11 mouse cellular contexts compared by ENCODE assay signal in genomic region chr10:79658829-79659228, GRCm38 (mm10). TPM values are rescaled to one million over a fixed set of nuclear protein-coding genes. Genes with fewer than 3 reads are reported as not detected.
DNase-seq lines count a peak whose midpoint lies in the region; ATAC-seq and TF ChIP-seq lines count a peak whose summit lies in the region.
"Had no signal": no experiment of that assay in that cellular context is flagged by ENCODE, and none has a peak within 500 bp of the region (broad histone marks: within the 10 kb centered on the region; RNA-seq: fewer than 3 reads in every experiment).

No protein-coding gene starts in this region.

- no peaks in the 10 kb centered on the region for H3K36me3 ChIP-seq in heart, adult 2 months (ENCODE audit: control insufficient read depth, insufficient read depth, low read length)
- H3K36me3 ChIP-seq in heart, embryonic 11.5 days (ENCODE audit: control insufficient read depth, insufficient read depth, low read length), result no peaks in the 10 kb centered on the region
- H3K36me3 ChIP-seq in embryonic facial prominence, embryonic 10.5 days (replicated peaks), result no peaks in the 10 kb centered on the region
- no peaks in the 10 kb centered on the region for H3K36me3 ChIP-seq in splenic B cell, adult 2 months (ENCODE audit: control insufficient read depth, insufficient read depth, low read length, poor library complexity, severe bottlenecking)

- H3K4me3 ChIP-seq in heart, adult 2 months, result no peak overlapping the region
- H3K4me3 ChIP-seq in heart, embryonic 11.5 days (ENCODE audit: low read depth, low read length), result no peak overlapping the region
- H3K4me3 ChIP-seq in lung, adult 2 months (replicated peaks; ENCODE audit: extremely low read depth, low read depth, low read length), result no peak overlapping the region
- no peak overlapping the region for H3K4me3 ChIP-seq in embryonic facial prominence, embryonic 10.5 days

- DNase-seq in heart, adult 2 months, result no peak
- DNase-seq in lung, postnatal 14 days, result peak; percentile 25
- DNase-seq in lung, adult 2 months, result no peak
- peak; percentile 52 for DNase-seq in embryonic facial prominence, embryonic 10.5 days (ENCODE audit: low spot score)
- peak; percentile 47 for DNase-seq in splenic B cell, adult 2 months (ENCODE audit: low read depth, low spot score)
- no peak for DNase-seq in frontal cortex, postnatal 14 days (ENCODE audit: low spot score in 2 of 2)
- no peak for DNase-seq in layer of hippocampus, adult 9-10 months (ENCODE audit: low spot score)

- no peaks in the 10 kb centered on the region for H3K79me2 ChIP-seq in heart, adult 2 months (replicated peaks; ENCODE audit: control insufficient read depth, insufficient read depth, low read length)

- no peak for TF ChIP-seq POLR2A in heart, adult 2 months (IDR thresholded peaks at IDR 0.05; ENCODE audit: insufficient read depth, low read depth, low read length)
- no peak for TF ChIP-seq POLR2A in lung, adult 2 months (IDR thresholded peaks at IDR 0.05; ENCODE audit: borderline replicate concordance, extremely low read depth, low read depth, low read length)

- peaks cover 2% of the 10 kb centered on the region; the same call in 1 of the 2 replicates for H3K27me3 ChIP-seq in heart, adult 2 months (ENCODE audit: control insufficient read depth, insufficient read depth, low read length)
- peaks cover 11% of the 10 kb centered on the region for H3K27me3 ChIP-seq in heart, embryonic 11.5 days (ENCODE audit: control insufficient read depth, insufficient read depth, low read length)
- peaks cover 7% of the 10 kb centered on the region; the same call in 1 of the 2 replicates for H3K27me3 ChIP-seq in embryonic facial prominence, embryonic 10.5 days (replicated peaks; ENCODE audit: low read depth, poor library complexity, severe bottlenecking)
- H3K27me3 ChIP-seq in splenic B cell, adult 2 months (ENCODE audit: control insufficient read depth, insufficient read depth, low read length, poor library complexity, severe bottlenecking), result no peaks in the 10 kb centered on the region; the same call in 1 of the 2 replicates

- no peaks in the 10 kb centered on the region for H3K4me1 ChIP-seq in heart, adult 2 months (ENCODE audit: control insufficient read depth, insufficient read depth, low read length)
- no peaks in the 10 kb centered on the region for H3K4me1 ChIP-seq in heart, embryonic 11.5 days (ENCODE audit: control insufficient read depth, insufficient read depth, low read length)
- H3K4me1 ChIP-seq in lung, adult 2 months (ENCODE audit: control insufficient read depth, insufficient read depth, low read length), result no peaks in the 10 kb centered on the region
- peaks cover 16% of the 10 kb centered on the region for H3K4me1 ChIP-seq in embryonic facial prominence, embryonic 10.5 days

- ATAC-seq in heart, embryonic 11.5 days (replicated peaks; ENCODE audit: insufficient number of reproducible peaks, low FRiP score, low TSS enrichment), result no peak

- TF ChIP-seq CTCF in heart, adult 2 months (IDR thresholded peaks at IDR 0.05), result peak; percentile 37
- TF ChIP-seq CTCF in lung, adult 2 months (IDR thresholded peaks at IDR 0.05; ENCODE audit: insufficient read depth, low read length), result no peak

- TF ChIP-seq EP300 in heart, adult 2 months (IDR thresholded peaks at IDR 0.05; ENCODE audit: insufficient read depth, low read depth, low read length), result no peak

- no peaks in the 10 kb centered on the region for H3K9me3 ChIP-seq in heart, embryonic 11.5 days (replicated peaks; ENCODE audit: control insufficient read depth, low read length)
- H3K9me3 ChIP-seq in embryonic facial prominence, embryonic 10.5 days, result no peaks in the 10 kb centered on the region

- H3K4me2 ChIP-seq in heart, embryonic 11.5 days, result no peak overlapping the region

- 21% methylated on average over 4 of the region's 4 CpGs for WGBS in heart, adult 2 months
- WGBS in heart, embryonic 11.5 days (ENCODE audit: insufficient replicate concordance), result 13% methylated on average over 4 of the region's 4 CpGs
- 33% methylated on average over 4 of the region's 4 CpGs for WGBS in lung, adult 2 months
- WGBS in embryonic facial prominence, embryonic 10.5 days, result 20% methylated on average over 4 of the region's 4 CpGs

- H3K9ac ChIP-seq in heart, adult 2 months (ENCODE audit: low read depth, low read length), result no peak overlapping the region
- no peak overlapping the region for H3K9ac ChIP-seq in heart, embryonic 11.5 days (ENCODE audit: low read depth, low read length)

- intact Hi-C loops in heart, adult 2 months (cut with DNase I), result no loop called here

- no peak overlapping the region for H3K27ac ChIP-seq in heart, adult 2 months
- H3K27ac ChIP-seq in heart, embryonic 11.5 days (ENCODE audit: low read depth, low read length), result no peak overlapping the region
- no peak overlapping the region for H3K27ac ChIP-seq in embryonic facial prominence, embryonic 10.5 days (replicated peaks)

RNA-seq across cellular contexts. Expression of gene Madcam1, which starts 5.5 kb away (rescaled TPM):
- not detected for total RNA-seq in heart, adult 2 months (2021)
- polyA plus RNA-seq in heart, adult 2 months (2012; rRNA removed), result not detected in 2 replicates
- polyA plus RNA-seq in heart, embryonic 11.5 days (2014; fragmentation: Nextera tagmentation; extraction: Ambion mirVana), result 1.1 and 1.5 TPM in 2 replicates
- polyA plus RNA-seq in lung, adult 2 months (2012; rRNA removed), result 0.13 TPM in 1 of 2 replicates, not detected in the other
- 2.5 and 3.2 TPM in 2 replicates for polyA plus RNA-seq in embryonic facial prominence, embryonic 10.5 days (2016; fragmentation: Nextera tagmentation; extraction: Ambion mirVana)

RNA-seq across cellular contexts. Expression of gene Tpgs1, which starts 10.3 kb away (rescaled TPM):
- total RNA-seq in heart, adult 2 months (2021), result 10 to 100 TPM; 16.5 to 18.8 TPM
- 18.0 and 28.1 TPM in 2 replicates for polyA plus RNA-seq in heart, adult 2 months (2012; rRNA removed)
- polyA plus RNA-seq in heart, embryonic 11.5 days (2014; fragmentation: Nextera tagmentation; extraction: Ambion mirVana), result 47.4 and 48.6 TPM in 2 replicates
- 70.4 and 84.7 TPM in 2 replicates for polyA plus RNA-seq in lung, adult 2 months (2012; rRNA removed)
- 62.6 and 63.5 TPM in 2 replicates for polyA plus RNA-seq in embryonic facial prominence, embryonic 10.5 days (2016; fragmentation: Nextera tagmentation; extraction: Ambion mirVana)

RNA-seq across cellular contexts. Expression of gene Odf3l2, which starts 13.3 kb away (rescaled TPM):
- total RNA-seq in heart, adult 2 months (2021), result not detected
- not detected in 2 replicates for polyA plus RNA-seq in heart, adult 2 months (2012; rRNA removed)
- polyA plus RNA-seq in heart, embryonic 11.5 days (2014; fragmentation: Nextera tagmentation; extraction: Ambion mirVana), result not detected in 2 replicates
- not detected in 2 replicates for polyA plus RNA-seq in lung, adult 2 months (2012; rRNA removed)
- not detected in 2 replicates for polyA plus RNA-seq in embryonic facial prominence, embryonic 10.5 days (2016; fragmentation: Nextera tagmentation; extraction: Ambion mirVana)
- polyA plus RNA-seq: embryonic facial prominence, embryonic 14.5 days; lung, embryonic 16.5 days; neural tube, embryonic 14.5 days had no signal

RNA-seq across cellular contexts. Expression of gene Shc2, which starts 21.1 kb away (rescaled TPM):
- 1 to 10 TPM; 1.9 to 2.1 TPM for total RNA-seq in heart, adult 2 months (2021)
- 2.9 and 3.7 TPM in 2 replicates for polyA plus RNA-seq in heart, adult 2 months (2012; rRNA removed)
- 1.3 and 2.6 TPM in 2 replicates for polyA plus RNA-seq in heart, embryonic 11.5 days (2014; fragmentation: Nextera tagmentation; extraction: Ambion mirVana)
- polyA plus RNA-seq in lung, adult 2 months (2012; rRNA removed), result 2.4 and 2.7 TPM in 2 replicates
- 20.0 and 21.5 TPM in 2 replicates for polyA plus RNA-seq in embryonic facial prominence, embryonic 10.5 days (2016; fragmentation: Nextera tagmentation; extraction: Ambion mirVana)

RNA-seq across cellular contexts. Expression of gene Cdc34, which starts 23.2 kb away (rescaled TPM):
- 100 to 1,000 TPM; 196 to 216 TPM for total RNA-seq in heart, adult 2 months (2021)
- 352 and 397 TPM in 2 replicates for polyA plus RNA-seq in heart, adult 2 months (2012; rRNA removed)
- polyA plus RNA-seq in heart, embryonic 11.5 days (2014; fragmentation: Nextera tagmentation; extraction: Ambion mirVana), result 159 and 164 TPM in 2 replicates
- 112 and 121 TPM in 2 replicates for polyA plus RNA-seq in lung, adult 2 months (2012; rRNA removed)
- 240 and 250 TPM in 2 replicates for polyA plus RNA-seq in embryonic facial prominence, embryonic 10.5 days (2016; fragmentation: Nextera tagmentation; extraction: Ambion mirVana)

Comparison
In these comparisons a context has a peak if more than half of its experiments do, and no peak if none do; other contexts are left out.
1. DNase-seq: peak in lung, postnatal 14 days (single experiment), embryonic facial prominence, embryonic 10.5 days (single experiment) and splenic B cell, adult 2 months (single experiment); none in heart, adult 2 months (0 of 2), lung, adult 2 months (single experiment), frontal cortex, postnatal 14 days (0 of 2) and layer of hippocampus, adult 9-10 months (single experiment).